Mouse (Mus musculus): ENCODE measurements around the gene Ahcyl1.

- TF ChIP-seq CTCF (IDR thresholded peaks at IDR 0.05; ENCODE audit: low read depth) (no peak), EP300 (IDR thresholded peaks at IDR 0.05; ENCODE audit: low read depth) (no peak)
These were observed 46.7 kb upstream of the Ahcyl1 start for GRCm38 (mm10) chr3:107743107-107743506.

Measured in heart, postnatal 0 days (tissue).